Mouse (Mus musculus) granulocyte monocyte progenitor cell, adult 5-6 weeks (primary cell): ENCODE results near the gene Eid3. TPM values are rescaled to one million over a fixed set of nuclear protein-coding genes. Genes with fewer than 3 reads are reported as not detected.

Source experiments
- ATAC-seq: replicated peaks from 2 replicates; pipeline ENCODE4 v1.8.0; 2016; ENCODE audit warnings: mild to moderate bottlenecking, moderate TSS enrichment, inconsistent platforms; ENCODE audit not compliant: poor library complexity, severe bottlenecking
- total RNA-seq, 2 experiments: library from RNA; stranded (forward) in 1 of 2; stranded (reverse) in 1 of 2; fragments of 200-712, 200-1000 nt in 1 of 2; fragments of >200 nt in 1 of 2; fragmentation: Nextera tagmentation in 1 of 2; gene quantifications; 2 replicates each; pipeline ENCODE4 v1.2.3; 2014 to 2017

Gene Eid3
- total RNA-seq (2014; fragmentation: Nextera tagmentation) (2.5 and 3.7 TPM in 2 replicates), total RNA-seq (2017) (2.2 and 2.6 TPM in 2 replicates)

DNA sequence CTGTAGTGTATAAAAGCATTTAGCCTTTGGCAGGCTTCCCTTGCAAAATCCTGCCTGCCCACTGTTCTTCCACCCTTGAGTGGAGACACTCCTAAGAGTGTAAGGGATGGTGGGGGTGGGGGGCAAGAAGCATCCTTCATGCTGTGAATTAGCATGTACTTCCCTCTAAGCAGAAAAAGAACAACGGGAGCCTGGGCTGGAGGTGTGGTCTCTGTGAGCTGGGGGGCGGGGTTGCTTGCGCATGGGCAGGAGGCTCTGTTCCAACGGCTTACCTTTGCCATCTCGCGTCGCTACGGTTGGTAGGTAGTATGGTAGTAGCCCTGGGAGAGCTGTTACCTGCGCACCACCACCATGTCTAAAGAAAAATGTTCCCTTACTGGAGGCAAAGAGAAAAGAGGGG is at the start of gene Eid3:
TSS of gene Eid3 (plus strand) at position 271 of the 400 bp plus-strand sequence.
- peak; percentile 70 for ATAC-seq

DNA sequence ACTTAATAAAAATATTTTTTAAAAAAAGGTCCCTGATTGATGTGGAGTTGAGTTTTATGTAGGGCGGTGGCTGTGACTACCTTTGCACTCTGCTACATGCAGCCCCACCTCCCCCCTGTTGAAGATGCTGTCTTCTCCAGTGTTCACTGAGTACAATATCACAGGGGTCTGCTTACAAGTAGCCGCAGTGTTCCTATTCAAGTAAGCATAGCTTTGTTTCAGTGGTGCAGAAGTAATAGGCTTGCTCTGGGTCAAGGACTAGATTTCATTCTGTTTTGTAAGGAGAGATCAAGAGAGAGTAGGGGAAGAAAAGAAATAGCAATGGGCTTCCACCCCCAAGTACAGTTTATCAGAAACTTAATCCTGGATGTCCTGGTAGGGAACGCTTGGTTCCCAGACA is 48.9 kb upstream of the Eid3 start:
- no peak for ATAC-seq

DNA sequence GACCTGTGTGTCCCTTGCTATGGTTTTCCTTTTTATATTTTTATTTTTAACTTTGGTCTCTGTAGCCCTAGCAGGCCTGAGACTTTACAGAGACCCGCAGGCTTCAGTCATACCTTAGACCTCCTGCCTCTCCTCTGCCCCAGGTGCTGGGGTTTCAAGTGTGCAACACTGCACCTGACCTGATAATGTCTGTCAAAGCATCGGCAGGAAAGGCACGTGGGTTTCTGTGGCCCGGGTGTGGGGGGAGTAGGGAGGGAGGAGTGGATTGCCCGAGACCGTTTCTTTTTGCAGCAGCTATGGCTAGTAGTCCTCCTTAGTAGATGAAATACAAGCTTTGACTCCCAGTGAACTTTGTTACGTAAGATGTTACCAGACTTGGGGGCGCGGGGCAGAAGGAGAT is 48.5 kb upstream of the Eid3 start:
- no peak for ATAC-seq

DNA sequence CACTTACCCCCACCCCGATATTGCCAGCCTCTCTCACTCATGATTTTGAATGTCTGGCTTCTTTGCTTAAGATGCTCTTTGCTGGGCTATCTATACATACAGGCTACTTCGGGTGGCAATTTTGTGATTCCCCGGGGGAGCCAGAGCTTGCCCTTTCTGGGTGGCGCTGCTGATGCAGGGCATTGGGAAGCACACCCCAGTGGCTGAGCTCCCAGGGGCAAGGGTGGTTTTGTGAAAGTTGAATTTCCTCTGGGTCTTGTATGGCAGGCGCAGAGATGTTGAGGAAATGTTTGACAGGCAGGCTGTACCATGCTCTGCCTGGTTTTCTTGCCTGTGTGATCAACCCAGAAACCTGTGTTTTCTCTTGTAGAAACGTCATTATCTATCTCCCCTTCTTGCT is 47.8 kb upstream of the Eid3 start:
- no peak for ATAC-seq

DNA sequence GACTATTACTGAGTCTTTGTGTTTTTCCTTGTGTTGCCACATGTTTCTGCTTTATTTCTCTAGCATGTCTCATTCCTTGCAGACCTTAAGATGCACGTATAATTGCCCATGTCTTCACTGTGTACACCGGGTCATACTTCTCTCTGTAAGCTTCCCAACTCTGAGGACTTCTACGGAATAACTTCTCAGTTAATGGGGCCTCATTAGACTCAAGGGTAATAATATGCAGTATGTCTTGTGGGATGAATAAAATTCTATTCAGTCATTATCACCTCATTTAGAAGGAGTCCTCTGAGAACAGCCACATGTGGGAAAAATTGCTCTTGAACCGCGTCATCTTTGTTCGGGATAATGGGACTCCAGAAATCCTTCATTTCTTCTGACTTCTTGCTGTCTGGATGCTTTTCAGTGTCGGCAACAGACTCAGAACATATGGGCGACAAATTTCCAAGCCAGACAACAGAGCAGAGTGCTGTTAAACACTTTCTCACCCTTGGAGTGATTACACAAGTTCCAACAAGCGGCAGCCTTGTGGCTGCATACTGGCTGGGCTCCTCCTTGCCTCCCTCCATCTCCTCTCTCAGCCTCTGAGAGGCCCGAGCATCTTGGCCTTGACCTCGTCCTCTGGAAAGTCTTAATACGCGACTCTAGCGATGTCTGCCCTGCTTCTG is 43.2 kb upstream of the Eid3 start:
- no peak for ATAC-seq

DNA sequence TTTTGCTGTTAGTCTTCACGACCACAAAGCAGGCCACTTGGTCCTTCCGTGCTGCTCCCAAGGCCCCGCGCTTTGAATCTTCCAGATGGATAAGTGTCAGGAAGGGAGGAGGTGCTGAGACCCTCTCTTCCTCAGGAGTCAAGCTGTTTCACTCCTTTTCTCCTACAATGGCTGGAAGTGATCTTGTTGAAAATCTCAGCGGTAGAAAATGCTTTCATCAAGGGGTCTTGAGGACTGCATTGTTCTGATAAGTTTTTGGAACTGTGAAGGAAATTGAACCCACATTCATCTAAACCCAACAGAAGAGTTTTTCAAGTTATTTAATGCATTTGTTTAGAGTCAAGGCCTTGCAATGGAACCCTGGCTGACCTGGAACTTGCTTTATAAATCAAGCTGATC is 42.6 kb upstream of the Eid3 start:
- no peak for ATAC-seq

DNA sequence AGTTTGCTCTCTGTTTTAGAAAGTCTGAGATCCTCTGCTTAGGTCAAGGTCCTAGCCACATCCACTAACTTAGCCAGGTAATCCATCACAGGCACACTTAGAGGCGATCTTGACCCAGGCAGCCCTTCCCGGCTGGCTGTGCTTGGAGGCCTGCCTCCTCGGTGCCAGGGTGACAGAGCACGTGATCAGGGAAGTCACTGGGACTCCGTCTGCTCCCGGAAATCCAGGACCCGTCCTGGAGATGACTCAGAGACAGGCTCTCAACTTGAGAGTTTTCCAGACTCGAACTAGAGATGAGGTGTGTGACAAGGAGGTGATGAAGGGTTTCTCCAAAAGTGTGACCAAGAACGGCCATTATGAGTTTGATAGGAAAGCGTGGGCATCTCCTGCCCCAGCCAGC is 41.9 kb upstream of the Eid3 start:
- ATAC-seq, result no peak

DNA sequence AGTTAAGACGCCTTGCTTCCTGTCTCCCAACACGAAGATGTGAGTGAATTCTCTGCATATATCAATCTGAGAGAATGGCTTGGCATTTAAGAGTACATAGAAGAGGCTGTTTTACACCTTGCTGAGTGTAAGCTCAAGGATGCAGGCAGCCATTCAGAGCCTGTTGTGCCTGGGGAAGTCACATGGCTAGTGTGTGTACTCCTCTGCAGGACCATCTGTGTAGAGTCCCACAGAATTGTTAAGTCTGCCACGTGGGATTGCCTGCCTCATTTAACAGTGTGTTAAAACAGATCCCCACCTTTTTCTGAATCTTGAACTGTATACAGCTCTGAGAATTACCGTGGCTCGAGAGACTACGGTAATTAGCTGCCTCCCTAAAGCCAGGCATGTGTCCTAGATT is 39.9 kb upstream of the Eid3 start:
- no peak for ATAC-seq

DNA sequence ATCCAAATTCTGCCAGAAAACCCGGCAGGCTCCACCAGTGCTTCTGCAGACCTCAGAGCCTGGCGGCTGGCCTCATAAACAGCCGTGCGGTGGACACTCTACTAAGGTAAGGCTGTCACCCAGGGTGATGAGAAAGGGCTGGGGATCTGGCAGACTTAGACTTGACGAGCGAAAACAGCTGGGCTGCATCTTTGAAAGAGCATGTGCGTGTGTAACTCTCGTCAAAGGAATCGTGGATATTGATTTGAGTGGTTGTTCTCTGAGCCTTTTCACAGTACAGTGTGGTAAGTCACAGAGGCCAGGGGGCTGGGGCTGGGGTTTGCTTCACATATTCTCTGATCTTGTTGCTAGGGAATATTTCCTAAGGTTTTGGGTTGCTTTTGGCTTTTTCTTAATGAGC is 32.5 kb upstream of the Eid3 start, which contains the start of gene Txnrd1:
TSS of gene Txnrd1 (plus strand) at position 26 of the 400 bp plus-strand sequence.
- ATAC-seq, result no peak

DNA sequence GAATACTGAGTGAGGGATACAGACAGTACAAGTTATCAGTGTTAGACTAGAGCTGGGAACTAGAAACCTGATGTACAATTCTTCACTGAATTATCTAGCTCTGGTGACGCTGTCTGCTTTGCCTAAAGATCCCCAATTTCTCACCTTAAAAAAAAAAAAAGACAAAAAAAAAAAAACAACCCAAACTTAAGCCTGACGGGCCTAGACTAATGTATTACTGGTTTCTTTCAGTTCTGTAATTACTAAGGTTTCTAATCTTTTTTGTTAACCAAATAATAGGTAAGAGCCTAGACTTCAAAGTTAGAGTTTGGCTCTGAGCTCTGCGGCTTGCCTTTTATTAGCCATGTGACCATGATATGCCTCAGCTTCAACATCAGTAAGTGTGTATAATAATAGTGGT is 30.5 kb upstream of the Eid3 start:
- no peak for ATAC-seq

DNA sequence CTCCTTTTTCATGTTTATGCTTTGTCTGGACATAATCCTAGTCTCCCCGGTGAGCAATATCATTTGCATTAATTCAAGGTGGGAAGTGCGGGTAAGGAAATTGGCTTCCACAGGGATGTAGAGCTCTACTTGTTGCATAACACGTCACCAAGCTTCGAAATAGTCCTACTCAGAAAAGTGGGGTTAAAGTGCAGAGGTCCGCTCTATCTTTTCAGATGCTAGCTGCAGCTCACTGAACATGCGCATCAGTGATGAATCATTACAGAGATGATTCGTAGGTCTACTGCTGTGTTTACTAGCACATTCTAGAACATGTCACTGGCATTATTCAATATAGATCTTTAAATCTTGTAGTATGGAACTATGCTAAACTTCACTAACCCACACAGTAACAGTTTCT is 28.0 kb upstream of the Eid3 start:
- no peak for ATAC-seq

DNA sequence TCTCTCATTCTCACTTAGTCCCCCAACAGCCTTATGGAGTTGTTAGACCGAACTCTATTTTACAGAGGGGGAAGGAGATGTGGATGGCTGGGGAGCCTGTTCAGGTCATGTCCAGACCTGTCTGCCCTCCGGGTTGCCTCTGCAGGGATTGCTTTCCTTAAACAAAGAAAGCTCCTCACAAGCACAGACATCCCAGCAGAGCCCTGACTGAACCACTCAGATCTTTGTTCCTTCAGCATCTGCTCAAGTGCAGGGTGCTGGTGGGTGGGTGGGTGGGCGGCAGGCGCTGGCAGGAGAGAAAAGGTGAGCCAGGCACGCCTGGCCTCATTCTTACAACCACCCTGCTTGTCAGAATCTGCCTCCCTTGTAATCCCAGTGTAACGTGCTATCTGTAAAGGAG is 22.3 kb upstream of the Eid3 start:
- ATAC-seq, result no peak

DNA sequence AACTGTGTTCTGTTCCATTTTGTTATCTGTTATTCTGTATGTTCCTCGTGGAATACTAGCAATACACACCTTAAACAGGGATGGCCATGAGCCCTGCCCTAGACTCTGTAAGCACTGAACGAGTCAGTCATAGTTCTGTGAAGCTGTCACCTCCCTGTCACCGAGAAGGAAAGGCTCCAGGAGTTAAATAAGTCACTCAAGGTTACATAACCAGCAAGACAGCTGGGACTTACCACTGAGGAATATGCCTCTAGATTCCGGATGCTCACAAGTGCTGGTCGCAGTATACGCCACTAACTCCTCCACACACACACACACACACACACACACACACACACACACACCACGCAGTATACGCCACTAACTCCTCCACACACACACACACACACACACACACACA is 21.7 kb upstream of the Eid3 start:
- ATAC-seq, result no peak

DNA sequence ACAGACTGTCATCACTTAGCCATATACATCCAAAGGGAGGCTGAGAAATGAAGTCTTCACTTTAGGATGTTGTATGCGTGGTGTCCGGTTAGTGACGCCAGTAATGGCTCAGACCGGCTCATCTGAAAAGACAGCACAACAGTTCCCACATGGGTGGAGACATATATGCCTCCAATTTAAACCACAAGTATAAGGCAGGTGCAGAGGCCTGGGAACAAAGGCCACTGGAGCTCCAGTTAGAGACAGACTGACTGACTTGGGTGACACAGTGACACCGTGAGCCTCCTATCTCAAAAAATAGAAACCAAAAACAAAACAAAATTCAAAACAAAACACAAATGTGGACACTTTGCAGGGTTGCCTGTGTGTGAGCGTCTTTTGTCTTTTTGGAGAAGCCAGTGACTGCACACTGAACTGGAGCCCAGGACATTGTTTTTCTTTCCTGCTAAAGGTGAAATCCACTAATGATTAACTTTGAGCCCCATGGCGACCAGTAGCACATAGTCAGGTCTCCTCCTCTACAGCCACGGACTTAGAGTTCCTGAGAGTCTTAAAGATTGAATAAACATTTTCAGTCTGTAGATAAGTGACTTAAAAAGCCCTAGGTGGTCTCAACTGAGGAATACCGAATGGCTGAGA is 18.5 kb upstream of the Eid3 start:
- ATAC-seq, result no peak

DNA sequence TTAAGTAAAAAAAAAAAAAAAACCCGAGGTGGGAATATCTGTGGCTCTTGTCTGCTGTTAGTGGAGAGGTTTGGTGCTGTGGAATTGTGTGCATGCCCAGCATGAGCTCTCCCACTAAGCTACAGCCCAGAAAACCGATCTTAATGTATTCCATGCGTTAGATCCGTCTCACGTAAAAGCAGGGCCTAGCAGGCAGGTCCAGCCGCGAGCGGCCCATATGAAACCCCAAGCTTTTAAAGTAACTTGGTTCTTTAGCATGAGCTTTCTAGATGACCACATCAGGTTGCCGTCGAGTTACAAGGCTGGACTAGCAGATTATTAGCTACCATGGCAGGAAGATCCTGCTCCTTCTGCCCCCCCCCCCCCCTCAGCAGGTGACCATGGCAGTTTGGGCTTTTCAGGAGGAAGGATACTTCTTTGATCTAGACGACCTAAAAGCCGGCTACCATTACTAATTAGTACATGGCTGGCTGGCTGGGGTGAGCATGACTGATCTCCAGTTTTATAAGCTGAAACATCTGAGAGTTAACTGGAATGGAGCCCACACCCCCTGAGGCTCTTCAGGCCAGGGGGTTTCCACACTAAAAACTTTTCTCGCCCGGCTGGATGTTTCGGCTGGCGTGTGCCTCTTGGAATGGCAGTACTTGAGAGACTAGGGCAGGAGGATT is 16.6 kb upstream of the Eid3 start:
- ATAC-seq, result no peak

DNA sequence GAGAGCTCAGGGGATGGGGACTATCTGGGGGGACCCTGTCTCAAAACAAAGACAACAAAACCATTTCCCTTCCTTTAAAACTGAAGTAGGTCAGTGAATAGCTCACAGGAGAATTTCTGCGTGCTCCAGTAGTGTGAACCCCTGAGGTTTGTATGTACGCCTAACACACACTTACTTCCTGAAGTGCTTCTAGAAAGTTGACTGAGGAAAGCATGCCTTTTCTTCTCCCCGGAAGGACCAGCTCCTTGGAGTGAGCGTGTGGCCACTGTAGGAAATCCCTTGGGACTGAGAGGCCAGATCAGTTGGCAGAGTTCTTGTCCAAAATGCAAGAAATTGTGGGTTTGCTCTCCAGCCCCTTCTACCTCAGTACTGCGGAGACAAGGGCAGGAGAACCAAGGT is 16.1 kb upstream of the Eid3 start:
- ATAC-seq, result no peak

DNA sequence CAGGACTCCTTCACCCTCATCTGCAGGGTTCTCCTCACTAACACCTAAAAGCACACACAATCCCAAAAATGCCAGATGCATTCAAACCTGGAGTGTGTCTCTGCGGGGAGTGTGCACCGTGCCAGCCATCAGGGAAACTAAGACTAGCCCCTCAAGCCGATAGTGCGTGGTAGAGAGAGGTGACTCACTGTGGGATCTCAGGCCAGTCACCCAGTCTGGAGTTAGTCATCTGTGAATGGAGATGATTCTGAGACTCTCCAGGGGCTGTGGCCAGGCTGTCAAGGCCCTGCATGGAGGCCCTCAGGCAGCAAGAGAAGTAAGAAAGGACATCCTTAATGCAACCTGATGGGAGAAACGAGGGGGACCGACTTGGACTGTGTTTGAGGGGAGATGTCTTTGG is 14.7 kb upstream of the Eid3 start:
- no peak for ATAC-seq

DNA sequence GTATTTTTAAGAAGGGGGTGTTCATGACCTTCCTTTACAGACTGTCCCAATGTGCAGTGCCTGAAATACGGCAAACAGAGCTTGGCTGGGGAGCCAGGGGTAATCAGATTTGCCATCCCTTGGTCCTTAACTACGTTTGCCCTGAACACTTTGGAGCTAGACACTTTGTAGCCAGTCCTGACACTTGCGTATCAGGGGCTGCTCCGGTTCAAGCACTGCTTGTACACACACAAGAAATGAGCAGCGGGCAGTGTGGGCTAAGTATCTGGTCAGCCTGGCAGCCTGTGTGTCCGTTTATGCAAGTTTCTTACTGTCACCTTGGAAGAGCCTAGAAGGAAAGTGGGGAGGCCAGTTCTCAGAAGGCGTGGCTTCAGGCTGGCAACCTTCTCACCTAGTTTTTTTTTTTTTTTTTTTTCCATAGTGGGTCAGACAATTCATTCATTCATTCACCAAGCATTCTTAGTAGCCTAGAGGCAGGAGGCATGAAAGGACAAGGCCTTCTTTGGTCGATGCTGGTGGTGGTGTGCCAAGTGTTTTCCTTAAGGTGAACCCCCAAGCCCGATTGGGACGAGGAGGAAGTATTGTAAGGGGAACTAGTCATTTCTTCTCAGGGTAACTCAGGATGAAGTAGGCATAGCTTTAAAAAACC is 8.3 kb upstream of the Eid3 start:
- ATAC-seq, result peak; percentile 8

DNA sequence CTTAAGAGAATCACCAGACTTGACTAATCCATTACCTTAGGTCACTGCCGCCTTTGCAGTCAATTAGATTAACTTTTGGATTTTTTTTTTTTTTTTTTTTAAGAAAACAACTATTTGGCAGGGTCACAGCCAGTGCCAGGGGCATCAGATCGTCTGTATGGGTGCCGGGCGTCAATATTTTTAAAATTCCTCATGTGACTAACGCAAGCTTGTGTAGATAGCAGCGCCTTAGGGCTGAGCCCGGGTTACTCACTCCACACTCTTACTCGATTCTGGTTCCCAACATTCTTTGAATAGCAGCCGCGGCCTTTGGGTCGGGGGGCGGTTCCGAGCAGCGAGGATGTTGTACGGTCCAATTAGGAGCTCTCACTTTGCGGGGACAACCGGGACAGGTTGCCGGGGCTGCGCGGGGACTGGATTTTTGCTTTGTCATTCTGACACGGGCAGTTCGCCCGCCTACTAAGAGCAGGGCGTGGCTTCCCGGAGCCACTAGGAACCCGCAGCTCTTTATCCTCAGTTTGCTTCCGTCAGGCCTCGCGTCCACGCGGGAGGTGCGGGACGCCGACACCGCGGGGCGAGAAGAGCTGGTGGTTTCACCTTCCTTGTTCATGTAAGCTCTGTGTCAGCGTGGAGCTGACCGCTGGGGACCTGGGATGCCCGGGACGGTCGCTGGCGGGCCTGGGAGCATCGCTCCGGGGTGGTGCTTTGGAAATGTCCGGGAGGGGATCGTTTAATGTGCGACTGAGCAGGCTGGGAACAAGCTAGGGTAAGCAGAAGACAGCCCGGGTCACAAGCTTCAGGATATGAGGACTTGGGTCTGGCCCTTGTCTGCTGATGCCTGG is 7.5 kb upstream of the Eid3 start:
- peak; percentile 72 for ATAC-seq

DNA sequence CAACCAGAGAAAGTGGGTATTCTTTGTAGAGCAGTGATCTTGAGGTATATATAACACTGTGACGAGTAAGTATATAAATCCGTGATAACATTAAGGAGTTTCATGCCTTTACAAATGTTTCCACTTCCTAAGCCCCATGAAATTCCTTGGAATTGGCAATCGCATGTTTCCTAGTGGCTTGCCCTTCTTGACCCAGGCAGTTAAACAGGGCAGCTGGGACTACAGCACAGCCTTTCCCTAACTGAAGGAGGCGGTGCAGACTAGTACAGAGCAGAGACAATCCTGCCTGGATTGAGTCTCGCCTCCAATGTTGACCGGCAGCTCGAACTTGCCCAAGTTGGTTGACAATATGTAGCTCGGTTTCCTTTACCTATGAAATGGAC is 6.9 kb upstream of the Eid3 start:
- no peak for ATAC-seq
